Mouse (Mus musculus) hindbrain, embryonic 15.5 days (tissue): ENCODE measurements at regions not wholly inside any gene's neighbourhood (a gene's known extent, or its start where the extent isn't known, plus 50 kb on each side); places are given as distances from the start of the nearest gene placed in this dataset.
"Not testable (repeated sequence)": the region's sequence is repeated elsewhere in the genome, so short reads cannot be mapped to it uniquely, and the experiment has no call there.

Experiments used
- ATAC-seq: fragments of 200-750 bp; cut with Nextera tagmentation; 2 replicates; pipeline ENCODE4 v1.8.0; 2017; ENCODE audit warnings: low read depth, moderate number of reproducible peaks, moderate TSS enrichment; ENCODE audit not compliant: low FRiP score
- H3K27ac ChIP-seq: fragments of 300-500 bp; sonication (generic); replicated peaks from 2 replicates; pipeline ENCODE4 v1.5.1; 2015; ENCODE audit warnings: mild to moderate bottlenecking, inconsistent platforms
- H3K27me3 ChIP-seq: fragments of 300-500 bp; sonication (generic); 2 replicates; pipeline ENCODE4 v1.6.1; 2015; ENCODE audit warnings: control low read depth, inconsistent platforms
- H3K36me3 ChIP-seq: fragments of 300-500 bp; sonication (generic); 2 replicates; pipeline ENCODE4 v1.6.1; 2015; ENCODE audit warnings: control low read depth, inconsistent platforms
- H3K4me1 ChIP-seq: fragments of 300-500 bp; sonication (generic); replicated peaks from 2 replicates; pipeline ENCODE4 v1.6.1; 2015; ENCODE audit warnings: control low read depth, inconsistent platforms
- H3K4me2 ChIP-seq: fragments of 300-500 bp; sonication (generic); 2 replicates; pipeline ENCODE4 v1.6.1; 2015; ENCODE audit warnings: moderate library complexity, mild to moderate bottlenecking, inconsistent platforms
- H3K4me3 ChIP-seq: fragments of 300-500 bp; sonication (generic); 2 replicates; pipeline ENCODE4 v1.5.1; 2015; ENCODE audit warnings: mild to moderate bottlenecking, inconsistent platforms
- H3K9ac ChIP-seq: fragments of 300-500 bp; sonication (generic); 2 replicates; pipeline ENCODE4 v1.6.1; 2015; ENCODE audit warnings: inconsistent platforms
- H3K9me3 ChIP-seq: fragments of 300-500 bp; sonication (generic); 2 replicates; pipeline ENCODE4 v1.6.1; 2016; ENCODE audit warnings: control low read depth, inconsistent platforms
- WGBS: fragments of 180-500 bp; shearing (Covaris S2); methylation state at CpG from one replicate; pipeline ENCODE4 v1.1.7; 2015; 5-methylcytosine and 5-hydroxymethylcytosine counted together

- 54% methylated on average over 3 of the region's 3 CpGs for WGBS
- Histone ChIP-seq H3K4me3 (no peak overlapping the region), H3K9me3 (no peaks in the 10 kb centered on the region), H3K9ac (no peak overlapping the region), H3K36me3 (no peaks in the 10 kb centered on the region), H3K4me1 (no peaks in the 10 kb centered on the region), H3K27ac (no peak overlapping the region), H3K4me2 (no peak overlapping the region), H3K27me3 (no peaks in the 10 kb centered on the region)
- ATAC-seq: no peak
These were observed 391.3 kb downstream of the Arl4a start for GRCm38 (mm10) chr12:39646556-39646955.

GRCm38 (mm10) chr12:39645581-39645980 is 392.2 kb downstream of the Arl4a start:
- no peaks in the 10 kb centered on the region for H3K4me1 ChIP-seq
- H3K9ac ChIP-seq: no peak overlapping the region
- H3K36me3 ChIP-seq: no peaks in the 10 kb centered on the region
- no peak overlapping the region for H3K4me3 ChIP-seq
- ATAC-seq: no peak
- no peak overlapping the region for H3K27ac ChIP-seq
- H3K27me3 ChIP-seq: no peaks in the 10 kb centered on the region
- H3K4me2 ChIP-seq: no peak overlapping the region
- H3K9me3 ChIP-seq: no peaks in the 10 kb centered on the region
- WGBS: 45% methylated on average over 4 of the region's 4 CpGs

DNA sequence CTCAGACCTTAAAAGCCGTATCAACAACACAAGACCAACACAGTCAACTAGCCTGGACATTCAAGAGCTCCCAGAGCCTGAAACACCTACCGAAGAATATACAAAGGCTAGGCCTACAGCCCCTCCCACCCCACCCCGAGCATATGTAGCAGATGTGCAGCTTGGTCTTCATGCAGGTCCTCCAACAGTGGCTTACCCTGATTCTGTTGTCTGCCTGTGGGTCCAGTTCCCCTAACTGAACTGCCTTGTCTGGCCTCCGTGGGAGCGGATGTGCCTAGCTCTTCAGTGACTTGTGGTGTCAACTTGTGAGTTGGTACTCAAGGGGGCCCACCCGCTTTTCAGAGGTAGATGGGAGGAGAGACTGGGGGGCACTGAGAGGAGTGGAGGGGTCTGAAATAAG is 398.6 kb downstream of the Arl4a start:
- Histone ChIP-seq H3K4me2 (no peak overlapping the region), H3K27ac (no peak overlapping the region), H3K9ac (no peak overlapping the region), H3K36me3 (no peaks in the 10 kb centered on the region), H3K27me3 (no peaks in the 10 kb centered on the region), H3K4me3 (no peak overlapping the region), H3K9me3 (no peaks in the 10 kb centered on the region), H3K4me1 (no peaks in the 10 kb centered on the region)
- WGBS: 89% methylated on average over 6 of the region's 6 CpGs
- ATAC-seq: no peak

GRCm38 (mm10) chr12:39634337-39634736 is 403.5 kb downstream of the Arl4a start:
- Histone ChIP-seq H3K9ac (no peak overlapping the region), H3K36me3 (no peaks in the 10 kb centered on the region), H3K27me3 (no peaks in the 10 kb centered on the region), H3K9me3 (no peaks in the 10 kb centered on the region), H3K4me2 (no peak overlapping the region), H3K27ac (no peak overlapping the region), H3K4me1 (no peaks in the 10 kb centered on the region), H3K4me3 (no peak overlapping the region)
- WGBS: 68% methylated on average over 4 of the region's 4 CpGs
- no peak for ATAC-seq

DNA sequence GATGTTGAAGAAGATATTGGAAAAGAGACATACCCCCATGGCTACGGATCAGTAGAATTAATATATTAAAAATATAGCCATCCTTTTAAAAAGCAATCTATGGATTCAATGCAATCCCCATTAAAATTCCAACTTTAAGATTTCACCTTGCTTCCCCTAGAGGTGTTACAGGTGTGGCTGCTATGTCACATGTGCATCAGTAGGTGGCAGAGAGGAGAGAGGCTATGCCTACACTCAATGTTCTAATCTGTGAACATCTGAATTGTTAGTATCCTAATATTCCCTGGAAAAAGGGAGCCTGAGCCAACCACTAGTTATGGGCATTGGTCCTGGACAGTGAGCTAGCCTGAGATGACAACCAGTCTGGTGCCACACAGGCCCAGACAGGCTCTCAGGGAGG is 416.6 kb downstream of the Arl4a start:
- Histone ChIP-seq H3K27ac (no peak overlapping the region), H3K9ac (no peak overlapping the region), H3K4me1 (no peaks in the 10 kb centered on the region), H3K9me3 (no peaks in the 10 kb centered on the region), H3K4me2 (no peak overlapping the region), H3K4me3 (no peak overlapping the region), H3K36me3 (no peaks in the 10 kb centered on the region), H3K27me3 (no peaks in the 10 kb centered on the region)
- 98% methylated on average over 1 of the region's 1 CpGs for WGBS
- ATAC-seq: no peak

DNA sequence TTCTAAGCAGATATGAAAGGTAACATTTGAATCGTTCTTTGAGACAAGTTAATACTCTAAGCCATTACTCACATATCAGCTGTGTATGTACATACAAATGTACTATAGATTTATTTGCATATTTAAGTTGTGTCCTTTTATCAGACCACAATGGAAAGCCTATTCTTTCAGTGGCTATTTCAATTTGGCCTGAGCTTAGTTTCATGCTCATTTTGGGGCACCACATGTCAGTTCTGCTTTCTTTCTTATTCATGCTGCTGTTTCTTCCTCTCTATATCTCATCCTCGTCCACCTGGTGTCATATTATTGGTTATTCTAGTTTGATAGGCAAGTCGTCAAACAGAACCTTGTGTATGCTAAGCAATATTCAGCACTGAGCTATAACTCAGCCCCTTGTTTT is 432.5 kb downstream of the Arl4a start:
- Histone ChIP-seq H3K4me3 (no peak overlapping the region), H3K4me2 (no peak overlapping the region), H3K27ac (no peak overlapping the region), H3K4me1 (no peaks in the 10 kb centered on the region), H3K9me3 (no peaks in the 10 kb centered on the region), H3K27me3 (no peaks in the 10 kb centered on the region), H3K36me3 (no peaks in the 10 kb centered on the region), H3K9ac (no peak overlapping the region)
- 68% methylated on average over 3 of the region's 3 CpGs for WGBS
- no peak for ATAC-seq

GRCm38 (mm10) chr12:39604723-39605122 is 433.1 kb downstream of the Arl4a start:
- no peak for ATAC-seq
- no peak overlapping the region for H3K9ac ChIP-seq
- H3K9me3 ChIP-seq: no peaks in the 10 kb centered on the region
- H3K27me3 ChIP-seq: no peaks in the 10 kb centered on the region
- H3K27ac ChIP-seq: no peak overlapping the region
- no peaks in the 10 kb centered on the region for H3K36me3 ChIP-seq
- 86% methylated on average over 4 of the region's 4 CpGs for WGBS
- H3K4me3 ChIP-seq: no peak overlapping the region
- H3K4me2 ChIP-seq: no peak overlapping the region
- H3K4me1 ChIP-seq: no peaks in the 10 kb centered on the region

DNA sequence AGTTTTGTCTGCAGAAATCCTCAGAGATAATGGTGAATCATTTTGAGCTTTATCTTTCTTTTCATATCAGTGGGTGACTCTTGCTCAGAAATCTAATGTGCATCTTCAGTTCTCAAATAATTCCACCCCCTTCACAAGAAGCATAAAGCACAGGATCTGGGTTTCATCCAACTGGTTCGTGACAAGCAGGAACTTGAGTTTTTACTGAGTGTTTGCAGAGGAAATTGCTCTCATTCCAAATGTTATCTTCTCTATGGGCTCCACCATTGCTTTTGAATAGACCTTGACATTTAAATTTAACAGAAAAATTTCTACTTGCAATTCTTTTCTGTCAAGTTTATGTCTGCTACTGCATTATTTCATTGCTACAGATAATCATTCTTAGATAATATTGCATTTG is 443.1 kb downstream of the Arl4a start:
- Histone ChIP-seq H3K4me2 (no peak overlapping the region), H3K27me3 (no peaks in the 10 kb centered on the region), H3K27ac (no peak overlapping the region), H3K9ac (no peak overlapping the region), H3K9me3 (no peaks in the 10 kb centered on the region), H3K4me1 (no peaks in the 10 kb centered on the region), H3K36me3 (no peaks in the 10 kb centered on the region), H3K4me3 (no peak overlapping the region)
- 49% methylated on average over 1 of the region's 1 CpGs for WGBS
- ATAC-seq: no peak

GRCm38 (mm10) chr12:39593781-39594180 is 444.0 kb downstream of the Arl4a start:
- not testable (repeated sequence) for H3K4me2 ChIP-seq, H3K9ac ChIP-seq, ATAC-seq, H3K9me3 ChIP-seq, H3K4me1 ChIP-seq, H3K4me3 ChIP-seq, H3K27ac ChIP-seq, H3K27me3 ChIP-seq, H3K36me3 ChIP-seq

- H3K4me2 ChIP-seq: no peak overlapping the region
- no peak overlapping the region for H3K27ac ChIP-seq
- H3K4me1 ChIP-seq: no peaks in the 10 kb centered on the region
- H3K36me3 ChIP-seq: no peaks in the 10 kb centered on the region
- no peaks in the 10 kb centered on the region for H3K27me3 ChIP-seq
- no peaks in the 10 kb centered on the region for H3K9me3 ChIP-seq
- WGBS: 42% methylated on average over 5 of the region's 5 CpGs
- no peak overlapping the region for H3K4me3 ChIP-seq
- H3K9ac ChIP-seq: no peak overlapping the region
- peak; percentile 61; the same call in 1 of the 2 replicates for ATAC-seq
These were observed 450.5 kb downstream of the Arl4a start for GRCm38 (mm10) chr12:39587204-39587909.

GRCm38 (mm10) chr12:39586163-39586562 is 451.7 kb downstream of the Arl4a start:
- Histone ChIP-seq H3K4me2 (no peak overlapping the region), H3K9ac (no peak overlapping the region), H3K27ac (no peak overlapping the region), H3K9me3 (no peaks in the 10 kb centered on the region), H3K4me3 (no peak overlapping the region), H3K36me3 (no peaks in the 10 kb centered on the region), H3K27me3 (no peaks in the 10 kb centered on the region), H3K4me1 (no peaks in the 10 kb centered on the region)
- ATAC-seq: no peak
- WGBS: 69% methylated on average over 4 of the region's 4 CpGs

DNA sequence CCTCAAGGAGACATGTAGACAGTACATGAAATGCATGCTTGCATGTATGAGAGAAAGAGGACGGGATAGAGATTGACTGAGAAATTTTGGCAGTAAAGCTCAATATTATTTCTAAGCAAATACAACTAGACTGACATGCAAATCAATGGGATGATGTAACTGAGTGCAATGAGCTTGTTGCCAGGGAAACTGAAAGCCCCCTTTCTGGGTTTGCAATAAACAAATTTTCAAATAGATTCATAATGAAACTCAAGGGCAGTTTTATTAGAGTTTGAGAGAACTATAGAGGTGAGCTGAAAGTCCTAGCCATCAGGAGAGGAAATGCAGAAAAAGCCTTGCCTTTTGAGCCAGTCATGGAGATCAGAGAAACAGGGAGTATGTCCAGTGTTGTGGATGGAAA is 460.2 kb downstream of the Arl4a start:
- H3K4me2 ChIP-seq: no peak overlapping the region
- H3K27ac ChIP-seq: no peak overlapping the region
- H3K4me1 ChIP-seq: no peaks in the 10 kb centered on the region
- H3K4me3 ChIP-seq: no peak overlapping the region
- 80% methylated on average over 1 of the region's 1 CpGs for WGBS
- H3K27me3 ChIP-seq: no peaks in the 10 kb centered on the region
- H3K9me3 ChIP-seq: no peaks in the 10 kb centered on the region
- ATAC-seq: no peak
- H3K9ac ChIP-seq: no peak overlapping the region
- no peaks in the 10 kb centered on the region for H3K36me3 ChIP-seq

- ATAC-seq: no peak
- no peak overlapping the region for H3K9ac ChIP-seq
- WGBS: 74% methylated on average over 1 of the region's 1 CpGs
- H3K27me3 ChIP-seq: no peaks in the 10 kb centered on the region
- H3K27ac ChIP-seq: no peak overlapping the region
- H3K9me3 ChIP-seq: no peaks in the 10 kb centered on the region
- no peak overlapping the region for H3K4me2 ChIP-seq
- no peaks in the 10 kb centered on the region for H3K36me3 ChIP-seq
- no peaks in the 10 kb centered on the region for H3K4me1 ChIP-seq
- no peak overlapping the region for H3K4me3 ChIP-seq
These were observed 465.0 kb downstream of the Arl4a start for GRCm38 (mm10) chr12:39572802-39573201.
